Mouse (Mus musculus): ENCODE data around the gene Tas2r144. TPM values are rescaled to one million over a fixed set of nuclear protein-coding genes. Genes with fewer than 3 reads are reported as not detected.

Gene Tas2r144
- polyA plus RNA-seq, 1 experiment from 2014 or later = not detected

Other genes starting within 250 kb of the Tas2r144 start
- not detected in 2 replicates for gene Sval3, start 247.2 kb upstream of the Tas2r144 start, polyA plus RNA-seq (2014; fragmentation: Nextera tagmentation; extraction: Ambion mirVana)
- not detected in 2 replicates for gene Sva, start 176.9 kb upstream of the Tas2r144 start, polyA plus RNA-seq (2014; fragmentation: Nextera tagmentation; extraction: Ambion mirVana)
- gene Tas2r139, start 74.4 kb upstream of the Tas2r144 start, polyA plus RNA-seq (2014; fragmentation: Nextera tagmentation; extraction: Ambion mirVana) = not detected in 2 replicates
- gene Gstk1, start 30.6 kb downstream of the Tas2r144 start, polyA plus RNA-seq (2014; fragmentation: Nextera tagmentation; extraction: Ambion mirVana) = 12.5 and 14.5 TPM in 2 replicates
- gene Tmem139, start 46.6 kb downstream of the Tas2r144 start, polyA plus RNA-seq (2014; fragmentation: Nextera tagmentation; extraction: Ambion mirVana) = 0.23 TPM in 1 of 2 replicates, not detected in the other
- 30.5 and 30.8 TPM in 2 replicates for gene Casp2, start 49.7 kb downstream of the Tas2r144 start, polyA plus RNA-seq (2014; fragmentation: Nextera tagmentation; extraction: Ambion mirVana)
- gene Clcn1, start 71.4 kb downstream of the Tas2r144 start, polyA plus RNA-seq (2014; fragmentation: Nextera tagmentation; extraction: Ambion mirVana) = 0.40 and 0.86 TPM in 2 replicates
- 0.14 and 0.20 TPM in 2 replicates for gene Fam131b, start 109.3 kb downstream of the Tas2r144 start, polyA plus RNA-seq (2014; fragmentation: Nextera tagmentation; extraction: Ambion mirVana)
- 167 and 173 TPM in 2 replicates for gene Zyx, start 134.3 kb downstream of the Tas2r144 start, polyA plus RNA-seq (2014; fragmentation: Nextera tagmentation; extraction: Ambion mirVana)
- 0.96 and 1.1 TPM in 2 replicates for gene Epha1, start 157.9 kb downstream of the Tas2r144 start, polyA plus RNA-seq (2014; fragmentation: Nextera tagmentation; extraction: Ambion mirVana)
- gene Tas2r143, start 184.9 kb downstream of the Tas2r144 start, polyA plus RNA-seq (2014; fragmentation: Nextera tagmentation; extraction: Ambion mirVana) = not detected in 2 replicates
- not detected in 2 replicates for gene Tas2r135, start 190.1 kb downstream of the Tas2r144 start, polyA plus RNA-seq (2014; fragmentation: Nextera tagmentation; extraction: Ambion mirVana)
- gene Tas2r126, start 219.2 kb downstream of the Tas2r144 start, polyA plus RNA-seq (2014; fragmentation: Nextera tagmentation; extraction: Ambion mirVana) = not detected in 2 replicates
- not detected in 2 replicates for gene Olfr458, start 249.9 kb downstream of the Tas2r144 start, polyA plus RNA-seq (2014; fragmentation: Nextera tagmentation; extraction: Ambion mirVana)